Mouse (Mus musculus): ENCODE results near the gene Cep135.

The Cep135 gene

GRCm38 (mm10) chr5:76681895-76682656 is 93.6 kb downstream of the Cep135 start:
- no peak for DNase-seq (ENCODE audit: extremely low spot score, low read depth, low spot score)

GRCm38 (mm10) chr5:76683455-76683854 is 95.0 kb downstream of the Cep135 start:
- no peak for DNase-seq (ENCODE audit: extremely low spot score, low read depth, low spot score)

- DNase-seq (ENCODE audit: extremely low spot score, low read depth, low spot score): no peak
Observed at GRCm38 (mm10) chr5:76684658-76685605, 96.4 kb downstream of the Cep135 start.

GRCm38 (mm10) chr5:76687961-76688600 is 99.6 kb downstream of the Cep135 start:
- no peak for DNase-seq (ENCODE audit: extremely low spot score, low read depth, low spot score)

GRCm38 (mm10) chr5:76688643-76689042 is 100.1 kb downstream of the Cep135 start:
- DNase-seq (ENCODE audit: extremely low spot score, low read depth, low spot score): no peak

GRCm38 (mm10) chr5:76690177-76690593 is 101.7 kb downstream of the Cep135 start:
- DNase-seq (ENCODE audit: extremely low spot score, low read depth, low spot score): no peak

GRCm38 (mm10) chr5:76691251-76691650 is 102.8 kb downstream of the Cep135 start:
- DNase-seq (ENCODE audit: extremely low spot score, low read depth, low spot score): no peak

- DNase-seq (ENCODE audit: extremely low spot score, low read depth, low spot score): no peak
Observed at GRCm38 (mm10) chr5:76691706-76692424, 103.4 kb downstream of the Cep135 start.
